Mouse (Mus musculus): Measurements from ENCODE around the gene Tgtp2. TPM values are rescaled to one million over a fixed set of nuclear protein-coding genes. Genes with fewer than 3 reads are reported as not detected.
"Not testable (repeated sequence)": the region's sequence is repeated elsewhere in the genome, so short reads cannot be mapped to it uniquely, and the experiment has no call there.

Gene Tgtp2
- polyA plus RNA-seq, 1 experiment from 2014 or later = 7.1 TPM

DNA sequence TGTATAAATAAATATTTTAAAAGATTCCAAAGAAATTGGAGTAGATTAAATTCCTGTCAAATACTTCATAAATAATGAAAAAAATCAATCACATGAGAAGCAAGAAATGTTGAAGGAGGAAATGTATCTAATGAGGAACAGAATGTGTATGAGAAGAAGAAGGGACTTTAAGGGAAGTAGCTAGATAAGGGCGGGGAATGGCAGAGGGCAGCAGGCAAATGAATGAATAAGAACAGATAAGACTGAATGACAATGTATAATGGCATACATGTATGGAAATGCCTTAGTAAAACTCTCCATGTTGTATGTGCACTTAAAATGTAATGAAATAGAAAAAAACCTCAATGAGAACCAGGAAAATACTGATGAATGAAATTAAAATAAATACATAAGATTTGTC, 4.4 kb upstream of the Tgtp2 start:
- Histone ChIP-seq H3K9me3 (ENCODE audit: low read length) (no peaks in the 10 kb centered on the region), H3K27ac (ENCODE audit: low read depth) (no peak overlapping the region), H3K4me2 (ENCODE audit: low read depth, low read length) (no peak overlapping the region), H3K36me3 (replicated peaks; ENCODE audit: insufficient read depth, low read length) (no peaks in the 10 kb centered on the region), H3K9ac (replicated peaks) (no peak overlapping the region), H3K4me3 (ENCODE audit: low read depth, low read length) (no peak overlapping the region), H3K27me3 (ENCODE audit: insufficient read depth, low read length) (no peaks in the 10 kb centered on the region), H3K4me1 (ENCODE audit: insufficient read depth) (peaks cover 2% of the 10 kb centered on the region)
- no peak for TF ChIP-seq EP300 (IDR thresholded peaks at IDR 0.05; ENCODE audit: low read depth)
- TF ChIP-seq CTCF (IDR thresholded peaks at IDR 0.05; ENCODE audit: low read depth) = no peak
- ATAC-seq (no peak), DNase-seq (no peak)
- WGBS (ENCODE audit: insufficient replicate concordance) = 56% methylated on average over 1 of the region's 1 CpGs

DNA sequence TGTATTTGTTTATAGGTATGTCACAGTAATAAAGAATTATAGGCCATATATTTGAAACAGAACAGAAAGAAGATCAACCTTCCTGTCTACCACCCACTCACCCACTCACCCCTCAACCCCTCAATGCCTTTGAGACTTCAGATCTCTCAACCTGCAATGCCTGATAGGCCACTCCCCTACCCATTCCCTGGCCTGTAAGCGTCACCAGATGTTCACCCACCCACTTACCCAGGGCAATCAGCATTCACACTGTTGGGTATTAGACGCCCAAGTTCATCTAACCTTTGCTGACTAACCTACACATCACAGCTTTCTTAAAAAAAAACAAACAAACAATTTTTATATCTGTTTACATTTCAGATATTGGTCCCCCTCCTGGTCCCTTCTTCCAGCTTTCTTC, 2.1 kb downstream of the Tgtp2 start:
- H3K4me1 ChIP-seq (ENCODE audit: insufficient read depth); H3K36me3 ChIP-seq (replicated peaks; ENCODE audit: insufficient read depth, low read length); H3K4me3 ChIP-seq (ENCODE audit: low read depth, low read length); DNase-seq; H3K27ac ChIP-seq (ENCODE audit: low read depth); H3K27me3 ChIP-seq (ENCODE audit: insufficient read depth, low read length); H3K9ac ChIP-seq (replicated peaks); H3K9me3 ChIP-seq (ENCODE audit: low read length): not testable (repeated sequence)
- WGBS (ENCODE audit: insufficient replicate concordance) = 63% methylated on average over 1 of the region's 2 CpGs
- peak overlapping the region; percentile 29; the same call in 1 of the 2 replicates for H3K4me2 ChIP-seq (ENCODE audit: low read depth, low read length)
- ATAC-seq = peak; percentile 42; the same call in 1 of the 2 replicates

DNA sequence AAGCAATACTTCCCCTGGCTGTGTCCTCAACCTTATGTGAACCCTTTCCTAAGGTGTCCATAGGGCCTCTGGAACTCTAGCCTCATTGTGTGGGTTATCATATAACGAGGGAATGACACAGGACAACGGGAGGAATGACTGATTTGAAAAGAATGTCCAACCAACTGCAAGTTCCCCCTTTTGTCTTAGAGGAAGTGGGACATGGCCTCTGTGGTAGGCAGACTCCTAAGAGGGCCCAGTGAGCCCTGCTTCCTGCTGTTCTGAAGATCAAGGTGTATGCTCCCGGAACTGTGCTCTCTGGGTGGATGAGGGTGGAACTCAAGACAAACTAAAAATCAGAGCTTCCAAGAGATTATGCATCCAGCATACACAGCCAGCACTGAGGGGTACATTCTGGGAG, 3.9 kb downstream of the Tgtp2 start:
- H3K27ac ChIP-seq (ENCODE audit: low read depth); DNase-seq; H3K27me3 ChIP-seq (ENCODE audit: insufficient read depth, low read length); H3K4me1 ChIP-seq (ENCODE audit: insufficient read depth); H3K36me3 ChIP-seq (replicated peaks; ENCODE audit: insufficient read depth, low read length); H3K9ac ChIP-seq (replicated peaks); ATAC-seq; H3K9me3 ChIP-seq (ENCODE audit: low read length); H3K4me3 ChIP-seq (ENCODE audit: low read depth, low read length); H3K4me2 ChIP-seq (ENCODE audit: low read depth, low read length): not testable (repeated sequence)
- 17% methylated on average over 2 of the region's 3 CpGs for WGBS (ENCODE audit: insufficient replicate concordance)

DNA sequence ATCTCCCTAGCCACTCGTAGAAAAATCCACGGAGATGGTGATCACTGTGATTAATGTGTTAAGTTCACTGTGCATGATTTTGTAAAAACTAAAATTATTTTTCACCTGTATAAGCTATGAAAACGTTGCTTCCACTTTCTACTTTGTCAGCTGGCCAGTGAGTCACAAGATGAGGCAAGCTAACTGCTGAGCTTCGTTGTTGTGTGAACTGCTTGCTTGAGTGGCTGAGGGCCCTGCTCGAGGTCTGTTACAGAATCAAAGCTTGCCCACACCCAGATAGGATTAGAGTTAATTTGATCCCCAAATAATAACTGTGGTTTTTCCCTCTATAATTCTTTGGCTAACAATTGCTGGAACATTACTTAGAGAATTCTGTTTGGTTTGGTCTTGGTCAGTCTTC, 12.1 kb downstream of the Tgtp2 start:
- H3K4me1 ChIP-seq (ENCODE audit: insufficient read depth); H3K4me2 ChIP-seq (ENCODE audit: low read depth, low read length); H3K9me3 ChIP-seq (ENCODE audit: low read length); H3K27ac ChIP-seq (ENCODE audit: low read depth); H3K36me3 ChIP-seq (replicated peaks; ENCODE audit: insufficient read depth, low read length); H3K9ac ChIP-seq (replicated peaks); DNase-seq; ATAC-seq; H3K27me3 ChIP-seq (ENCODE audit: insufficient read depth, low read length); H3K4me3 ChIP-seq (ENCODE audit: low read depth, low read length): not testable (repeated sequence)
- no CpG with 5 or more reads among the region's 5 CpGs for WGBS (ENCODE audit: insufficient replicate concordance)

DNA sequence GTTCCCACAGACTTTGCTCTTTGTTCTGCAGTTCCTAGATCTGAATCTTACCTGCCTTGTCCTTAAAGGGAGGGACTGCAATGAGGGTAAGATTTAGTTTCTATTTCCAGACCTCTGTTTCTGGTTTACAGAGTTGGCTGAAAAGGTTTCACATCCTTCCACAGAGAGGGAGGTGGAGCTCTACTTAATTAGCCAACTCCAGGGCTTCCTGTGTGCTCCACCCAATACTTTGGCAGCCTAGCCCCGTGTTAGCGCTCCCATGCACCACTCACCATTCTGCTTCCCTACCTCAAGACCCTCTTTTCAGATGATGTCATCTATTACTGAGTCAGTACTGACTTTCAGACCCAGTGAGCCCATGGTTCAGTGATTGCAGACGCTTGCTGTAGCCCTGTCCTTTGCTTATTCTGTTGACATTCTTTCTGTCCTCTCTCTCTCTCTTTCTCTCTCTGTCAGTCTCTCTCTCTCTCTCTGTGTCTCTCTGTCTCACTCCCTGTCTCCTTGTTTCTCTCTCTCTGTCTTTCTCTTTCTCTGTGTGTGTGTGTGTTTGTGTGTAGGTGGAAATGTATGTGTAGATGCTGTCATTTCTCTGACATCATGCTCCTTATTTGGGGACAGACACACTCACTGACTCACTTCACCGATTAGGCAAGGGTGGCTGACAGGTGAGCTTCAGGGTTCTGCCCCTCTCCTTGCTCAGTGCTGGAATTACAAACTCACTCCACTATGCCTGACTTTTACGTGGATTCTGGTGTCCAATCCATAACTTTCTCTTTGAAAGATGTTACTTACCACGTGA, 12.7 kb downstream of the Tgtp2 start, which contains the start of gene 9930111J21Rik2:
Gene 9930111J21Rik2 (minus strand): TSS at position 150 of the 799 bp plus-strand sequence.
- H3K4me2 ChIP-seq (ENCODE audit: low read depth, low read length); H3K27ac ChIP-seq (ENCODE audit: low read depth); H3K4me3 ChIP-seq (ENCODE audit: low read depth, low read length); H3K9ac ChIP-seq (replicated peaks); H3K36me3 ChIP-seq (replicated peaks; ENCODE audit: insufficient read depth, low read length); H3K27me3 ChIP-seq (ENCODE audit: insufficient read depth, low read length); H3K9me3 ChIP-seq (ENCODE audit: low read length); DNase-seq; H3K4me1 ChIP-seq (ENCODE audit: insufficient read depth): not testable (repeated sequence)
- 45% methylated on average over 1 of the region's 6 CpGs for WGBS (ENCODE audit: insufficient replicate concordance)
- peak; percentile 72 for ATAC-seq

DNA sequence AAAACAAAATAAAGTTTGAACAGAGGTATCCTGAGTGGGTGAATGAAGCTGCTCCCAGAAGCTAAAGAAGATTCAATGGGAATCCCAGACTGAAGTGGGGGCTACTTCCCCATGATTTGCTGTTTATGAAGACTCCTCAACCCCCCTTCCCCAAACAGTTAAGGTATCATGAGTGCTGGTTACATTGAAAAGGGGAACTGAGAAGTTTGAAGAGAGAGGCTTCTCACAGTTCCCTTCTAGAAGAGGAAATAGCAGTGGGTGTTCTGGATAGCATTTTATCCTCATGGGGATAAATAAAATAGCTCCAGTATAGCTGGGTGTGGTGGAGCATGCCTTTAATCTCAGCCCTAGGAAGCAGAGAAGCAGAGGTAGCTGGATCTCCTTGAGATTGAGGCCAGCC, 13.9 kb downstream of the Tgtp2 start:
- ATAC-seq = peak; percentile 32
- H3K9ac ChIP-seq (replicated peaks); H3K4me2 ChIP-seq (ENCODE audit: low read depth, low read length); H3K4me3 ChIP-seq (ENCODE audit: low read depth, low read length); H3K27me3 ChIP-seq (ENCODE audit: insufficient read depth, low read length); H3K4me1 ChIP-seq (ENCODE audit: insufficient read depth); DNase-seq; H3K36me3 ChIP-seq (replicated peaks; ENCODE audit: insufficient read depth, low read length); H3K27ac ChIP-seq (ENCODE audit: low read depth); H3K9me3 ChIP-seq (ENCODE audit: low read length): not testable (repeated sequence)

DNA sequence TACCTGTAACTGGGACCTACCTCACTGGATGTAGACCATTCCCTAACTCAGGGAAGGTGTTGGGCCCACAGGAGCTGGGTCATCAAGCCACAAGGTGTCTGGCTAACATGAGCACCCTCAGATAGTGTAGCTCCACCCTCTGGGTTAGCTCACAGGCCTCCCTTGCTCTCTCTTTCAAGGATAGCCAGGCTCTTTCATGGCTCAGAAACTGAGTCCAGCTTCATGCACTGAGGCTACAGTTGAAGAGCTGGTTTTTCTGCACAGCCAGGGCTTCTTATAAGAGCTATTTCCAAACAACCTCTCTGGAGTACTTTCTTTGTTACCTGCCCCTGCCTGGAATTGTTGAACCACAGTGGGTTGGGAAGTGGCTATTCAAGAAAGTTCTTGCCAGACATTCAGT, 51.9 kb downstream of the Tgtp2 start:
- ATAC-seq; DNase-seq; H3K9me3 ChIP-seq (ENCODE audit: low read length): not testable (repeated sequence)

More for the DNA sequence above, 51.9 kb downstream of the Tgtp2 start:
- H3K4me1 ChIP-seq (ENCODE audit: insufficient read depth); H3K27me3 ChIP-seq (ENCODE audit: insufficient read depth, low read length); H3K4me2 ChIP-seq (ENCODE audit: low read depth, low read length); H3K4me3 ChIP-seq (ENCODE audit: low read depth, low read length); H3K27ac ChIP-seq (ENCODE audit: low read depth); H3K36me3 ChIP-seq (replicated peaks; ENCODE audit: insufficient read depth, low read length); H3K9ac ChIP-seq (replicated peaks): not testable (repeated sequence)

Other genes with a start within 250 kb of the Tgtp2 start
- gene Trim41, start 246.9 kb downstream of the Tgtp2 start, polyA plus RNA-seq (2015; fragmentation: Nextera tagmentation; extraction: Ambion mirVana) = 2.2 and 2.3 TPM in 2 replicates
- gene Trim7, start 238.1 kb downstream of the Tgtp2 start, polyA plus RNA-seq (2015; fragmentation: Nextera tagmentation; extraction: Ambion mirVana) = 0.48 and 0.52 TPM in 2 replicates
- 4.9 and 5.0 TPM in 2 replicates for gene Gm12184, start 237.6 kb downstream of the Tgtp2 start, polyA plus RNA-seq (2015; fragmentation: Nextera tagmentation; extraction: Ambion mirVana)
- 42.7 and 44.1 TPM in 2 replicates for gene Irgm1, start 192.5 kb downstream of the Tgtp2 start, polyA plus RNA-seq (2015; fragmentation: Nextera tagmentation; extraction: Ambion mirVana)
- 0.66 and 0.86 TPM in 2 replicates for gene Gm5431, start 162.0 kb downstream of the Tgtp2 start, polyA plus RNA-seq (2015; fragmentation: Nextera tagmentation; extraction: Ambion mirVana)
- 4.2 and 4.5 TPM in 2 replicates for gene Psme2b, start 118.0 kb downstream of the Tgtp2 start, polyA plus RNA-seq (2015; fragmentation: Nextera tagmentation; extraction: Ambion mirVana)
- 0.16 and 0.17 TPM in 2 replicates for gene Olfr56, start 85.3 kb downstream of the Tgtp2 start, polyA plus RNA-seq (2015; fragmentation: Nextera tagmentation; extraction: Ambion mirVana)
- 0.67 and 1.2 TPM in 2 replicates for gene 9930111J21Rik1, start 84.8 kb downstream of the Tgtp2 start, polyA plus RNA-seq (2015; fragmentation: Nextera tagmentation; extraction: Ambion mirVana)
- 0.05 TPM in 1 of 2 replicates, not detected in the other for gene Gm12185, start 72.0 kb downstream of the Tgtp2 start, polyA plus RNA-seq (2015; fragmentation: Nextera tagmentation; extraction: Ambion mirVana)
- 36.5 and 38.9 TPM in 2 replicates for gene Tgtp1, start 70.0 kb downstream of the Tgtp2 start, polyA plus RNA-seq (2015; fragmentation: Nextera tagmentation; extraction: Ambion mirVana)
- gene 9930111J21Rik2, start 13.0 kb downstream of the Tgtp2 start, polyA plus RNA-seq (2015; fragmentation: Nextera tagmentation; extraction: Ambion mirVana) = 1.2 and 1.4 TPM in 2 replicates
- 29.7 and 29.8 TPM in 2 replicates for gene Ifi47, start 12.4 kb upstream of the Tgtp2 start, polyA plus RNA-seq (2015; fragmentation: Nextera tagmentation; extraction: Ambion mirVana)
- gene Olfr1396, start 50.7 kb upstream of the Tgtp2 start, polyA plus RNA-seq (2015; fragmentation: Nextera tagmentation; extraction: Ambion mirVana) = not detected in 2 replicates
- not detected in 2 replicates for gene Olfr1395, start 78.1 kb upstream of the Tgtp2 start, polyA plus RNA-seq (2015; fragmentation: Nextera tagmentation; extraction: Ambion mirVana)
- gene Olfr1394, start 90.2 kb upstream of the Tgtp2 start, polyA plus RNA-seq (2015; fragmentation: Nextera tagmentation; extraction: Ambion mirVana) = not detected in 2 replicates
- 1.6 and 1.9 TPM in 2 replicates for gene Btnl9, start 123.0 kb upstream of the Tgtp2 start, polyA plus RNA-seq (2015; fragmentation: Nextera tagmentation; extraction: Ambion mirVana)
- 8.6 and 8.8 TPM in 2 replicates for gene Zfp62, start 139.1 kb upstream of the Tgtp2 start, polyA plus RNA-seq (2015; fragmentation: Nextera tagmentation; extraction: Ambion mirVana)
- 56.3 and 58.2 TPM in 2 replicates for gene Mgat1, start 180.0 kb upstream of the Tgtp2 start, polyA plus RNA-seq (2015; fragmentation: Nextera tagmentation; extraction: Ambion mirVana)
- 0.05 and 0.07 TPM in 2 replicates for gene Olfr1393, start 214.1 kb upstream of the Tgtp2 start, polyA plus RNA-seq (2015; fragmentation: Nextera tagmentation; extraction: Ambion mirVana)
- not detected in 2 replicates for gene Olfr1392, start 221.1 kb upstream of the Tgtp2 start, polyA plus RNA-seq (2015; fragmentation: Nextera tagmentation; extraction: Ambion mirVana)
- gene Olfr10, start 240.5 kb upstream of the Tgtp2 start, polyA plus RNA-seq (2015; fragmentation: Nextera tagmentation; extraction: Ambion mirVana) = not detected in 2 replicates

Measured in liver, postnatal 0 days (tissue).